Mouse (Mus musculus): Measurements from ENCODE around the gene Rftn1.

- TF ChIP-seq CTCF (IDR thresholded peaks at IDR 0.05; ENCODE audit: low read depth, low read length) (no peak), POLR2A (IDR thresholded peaks at IDR 0.05; ENCODE audit: insufficient read depth, low read length) (no peak), EP300 (IDR thresholded peaks at IDR 0.05; ENCODE audit: insufficient read depth, low read depth, low read length) (no peak)
Observed at GRCm38 (mm10) chr17:50094596-50094995, 95.9 kb downstream of the Rftn1 start.
